Mouse (Mus musculus): ENCODE results near the gene 2210016L21Rik. TPM values are rescaled to one million over a fixed set of nuclear protein-coding genes. Genes with fewer than 3 reads are reported as not detected.

Gene 2210016L21Rik
- 23.5 and 26.1 TPM in 2 replicates for polyA plus RNA-seq (2012; rRNA removed)

DNA sequence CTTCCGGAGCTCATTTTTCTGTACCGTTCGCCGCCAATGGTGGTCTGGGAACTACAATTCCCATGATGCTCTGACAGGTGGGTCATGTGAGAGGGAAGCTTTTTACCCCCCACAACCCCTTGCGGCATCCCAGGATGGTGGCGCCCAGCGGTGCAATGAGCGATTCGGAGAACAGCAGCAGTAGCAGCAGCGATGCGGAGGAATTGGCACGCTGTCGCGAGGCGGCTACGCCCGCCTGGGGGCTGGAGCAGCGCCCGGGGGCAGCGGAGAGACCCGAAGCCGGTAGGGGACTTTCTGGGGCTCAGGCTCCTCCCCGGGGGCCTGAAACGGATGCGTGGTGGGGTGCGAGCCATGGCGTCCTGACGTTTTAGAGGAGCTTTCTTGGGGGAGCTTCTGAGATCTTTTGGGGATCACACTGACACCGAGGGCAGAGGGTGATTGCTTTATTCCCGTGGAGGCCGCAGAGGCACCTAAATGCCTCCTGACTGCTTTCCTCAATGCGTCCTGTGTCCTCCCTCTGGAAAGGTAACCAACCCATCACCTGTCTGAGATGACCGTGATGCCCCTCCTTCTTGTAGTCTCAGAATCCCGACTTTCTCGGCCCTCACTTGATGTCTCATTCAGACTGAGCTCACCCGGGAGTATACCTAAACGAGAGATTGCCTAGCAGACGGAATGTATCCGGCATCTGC, at the start of gene 2210016L21Rik:
2210016L21Rik (plus strand) TSS at position 85 of the 692 bp plus-strand sequence.
- Histone ChIP-seq H3K4me3 (ENCODE audit: insufficient read depth, low read depth, low read length) (peak within 1 kb of the TSS; percentile 73), H3K27me3 (replicated peaks; ENCODE audit: control insufficient read depth, insufficient read depth, low read length) (no peaks in the 10 kb centered on the region), H3K4me1 (ENCODE audit: control insufficient read depth, insufficient read depth, low read length) (peaks cover 5% of the 10 kb centered on the region; the same call in 1 of the 2 replicates), H3K27ac (ENCODE audit: insufficient read depth, low read depth, low read length) (peak within 1 kb of the TSS; percentile 21; the same call in 1 of the 2 replicates), H3K36me3 (ENCODE audit: control insufficient read depth, insufficient read depth, low read length) (no peaks in the 10 kb centered on the region; the same call in 1 of the 2 replicates)
- TF ChIP-seq POLR2A (IDR thresholded peaks at IDR 0.05; ENCODE audit: low read depth, low read length) (peak; percentile 68), CTCF (conservative IDR thresholded peaks at IDR 0.05; ENCODE audit: insufficient read depth, insufficient read length, low read depth, low read length) (0 out of 2 replicates have a peak, but pooled peaks have one; percentile 0)
- under 1% methylated on average over 39 of the region's 39 CpGs for WGBS
- DNase-seq: peak; percentile 92

DNA sequence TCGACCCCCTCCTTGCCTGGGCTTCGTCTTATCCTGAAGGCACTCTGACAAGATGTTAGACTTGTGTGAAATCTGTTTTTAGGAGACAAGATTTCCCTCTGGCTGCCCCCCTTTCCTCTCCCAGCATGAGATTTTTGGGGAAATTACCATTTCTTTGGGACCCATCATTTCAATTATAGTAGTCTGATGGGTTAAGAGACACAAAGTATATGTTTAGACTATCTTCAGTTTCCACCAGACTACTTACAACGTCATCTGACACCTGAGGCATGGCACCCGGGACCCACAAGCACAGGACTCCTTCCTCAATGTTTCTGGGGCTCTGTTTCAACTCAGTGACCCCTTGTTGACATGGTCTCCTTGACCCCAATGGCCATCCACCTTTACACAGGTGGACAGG, 46.4 kb upstream of the 2210016L21Rik start:
- Histone ChIP-seq H3K27me3 (replicated peaks; ENCODE audit: control insufficient read depth, insufficient read depth, low read length) (no peaks in the 10 kb centered on the region), H3K4me3 (ENCODE audit: insufficient read depth, low read depth, low read length) (no peak overlapping the region), H3K27ac (ENCODE audit: insufficient read depth, low read depth, low read length) (no peak overlapping the region), H3K36me3 (ENCODE audit: control insufficient read depth, insufficient read depth, low read length) (no peaks in the 10 kb centered on the region), H3K4me1 (ENCODE audit: control insufficient read depth, insufficient read depth, low read length) (no peaks in the 10 kb centered on the region)
- TF ChIP-seq POLR2A (IDR thresholded peaks at IDR 0.05; ENCODE audit: low read depth, low read length) (no peak), CTCF (conservative IDR thresholded peaks at IDR 0.05; ENCODE audit: insufficient read depth, insufficient read length, low read depth, low read length) (no peak)
- no peak for DNase-seq
- 91% methylated on average over 4 of the region's 4 CpGs for WGBS

DNA sequence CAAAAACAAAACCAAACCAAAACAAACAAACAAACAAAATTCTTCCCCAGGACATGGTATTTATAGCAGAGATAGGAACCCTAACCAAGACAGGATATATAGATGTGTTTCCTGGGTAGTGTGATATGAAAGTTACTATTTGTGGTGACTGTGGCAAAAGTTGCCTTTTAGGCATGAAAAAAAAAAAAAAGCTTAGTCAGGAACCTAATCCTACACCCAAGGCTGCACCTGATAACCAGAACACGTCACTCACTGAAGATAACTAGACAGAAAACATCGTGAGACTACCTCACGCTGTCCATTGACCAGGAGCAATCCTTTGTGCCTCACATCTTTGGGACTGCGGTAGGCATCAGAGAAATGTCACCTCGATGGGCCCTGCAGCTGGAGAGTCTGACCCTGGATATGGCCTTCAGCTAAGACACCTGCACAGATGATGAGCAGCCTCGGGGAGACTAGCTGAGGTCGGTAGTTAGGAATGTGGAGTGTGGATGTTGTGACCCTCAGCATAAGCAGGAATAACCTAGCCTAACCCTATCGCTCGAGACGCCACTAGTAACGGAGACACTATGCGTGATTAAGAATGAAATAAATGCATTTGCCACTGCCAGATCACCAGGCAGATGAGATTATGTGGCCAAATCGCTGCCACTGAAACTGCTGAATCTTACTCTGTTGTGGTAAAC, 45.1 kb upstream of the 2210016L21Rik start, which contains the start of gene Oasl2:
Oasl2 (plus strand) TSS at position 249 of the 686 bp plus-strand sequence.
- Histone ChIP-seq H3K4me3 (ENCODE audit: insufficient read depth, low read depth, low read length) (peak within 1 kb of the TSS; percentile 57), H3K27me3 (replicated peaks; ENCODE audit: control insufficient read depth, insufficient read depth, low read length) (no peaks in the 10 kb centered on the region), H3K27ac (ENCODE audit: insufficient read depth, low read depth, low read length) (peak within 1 kb of the TSS; percentile 75), H3K36me3 (ENCODE audit: control insufficient read depth, insufficient read depth, low read length) (no peaks in the 10 kb centered on the region), H3K4me1 (ENCODE audit: control insufficient read depth, insufficient read depth, low read length) (no peaks in the 10 kb centered on the region)
- no peak for DNase-seq
- 44% methylated on average over 13 of the region's 13 CpGs for WGBS
- TF ChIP-seq POLR2A (IDR thresholded peaks at IDR 0.05; ENCODE audit: low read depth, low read length) (no peak), CTCF (conservative IDR thresholded peaks at IDR 0.05; ENCODE audit: insufficient read depth, insufficient read length, low read depth, low read length) (no peak)

DNA sequence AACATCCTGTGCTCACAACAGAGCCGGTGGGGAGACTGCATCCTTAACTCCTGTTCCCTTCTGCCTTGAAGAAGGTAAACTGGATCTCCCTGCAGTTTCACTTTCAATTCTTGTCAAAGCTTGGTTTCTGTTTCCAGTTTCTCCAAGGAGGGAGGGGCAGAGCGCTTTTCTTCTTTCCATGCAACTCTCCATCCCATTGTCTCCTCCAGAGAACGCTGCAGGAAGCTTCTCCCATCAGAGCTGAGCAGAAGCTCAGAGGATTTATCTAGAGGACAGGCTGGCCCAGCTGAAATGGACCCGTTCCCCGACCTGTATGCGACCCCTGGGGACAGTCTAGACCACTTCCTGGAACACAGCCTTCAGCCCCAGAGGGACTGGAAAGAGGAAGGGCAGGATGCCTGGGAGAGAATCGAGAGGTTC, 44.6 kb upstream of the 2210016L21Rik start:
- 14% methylated on average over 7 of the region's 7 CpGs for WGBS
- Histone ChIP-seq H3K4me3 (ENCODE audit: insufficient read depth, low read depth, low read length) (peak overlapping the region; percentile 57), H3K27ac (ENCODE audit: insufficient read depth, low read depth, low read length) (peak overlapping the region; percentile 75), H3K27me3 (replicated peaks; ENCODE audit: control insufficient read depth, insufficient read depth, low read length) (no peaks in the 10 kb centered on the region), H3K36me3 (ENCODE audit: control insufficient read depth, insufficient read depth, low read length) (no peaks in the 10 kb centered on the region), H3K4me1 (ENCODE audit: control insufficient read depth, insufficient read depth, low read length) (no peaks in the 10 kb centered on the region)
- TF ChIP-seq POLR2A (IDR thresholded peaks at IDR 0.05; ENCODE audit: low read depth, low read length): no peak
- DNase-seq: peak; percentile 75

DNA sequence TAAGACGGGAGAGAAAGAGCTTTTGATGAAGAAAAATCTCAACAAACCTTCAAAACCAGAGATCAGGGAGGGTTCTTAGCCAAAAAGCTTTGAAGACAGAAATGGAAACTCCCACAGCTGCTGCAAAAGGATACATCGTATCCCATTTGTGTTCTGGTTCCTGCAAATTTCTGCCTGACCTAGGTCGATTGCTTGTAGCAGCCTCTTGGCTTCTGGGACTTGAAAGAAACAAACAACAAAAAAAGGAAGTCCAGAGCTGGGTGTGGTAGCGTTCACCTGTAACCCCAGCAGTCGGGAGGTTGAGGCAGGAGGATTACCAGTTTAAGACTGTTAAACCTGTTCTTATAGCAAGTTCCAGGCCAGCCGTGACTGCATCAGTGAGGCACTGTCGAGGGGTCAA, 43.1 kb upstream of the 2210016L21Rik start:
- H3K27ac ChIP-seq (ENCODE audit: insufficient read depth, low read depth, low read length): 0 out of 2 replicates have a peak overlapping the region, but pooled peaks have one; percentile 28
- H3K4me3 ChIP-seq (ENCODE audit: insufficient read depth, low read depth, low read length): peak overlapping the region; percentile 33; the same call in 1 of the 2 replicates
- H3K27me3 ChIP-seq (replicated peaks; ENCODE audit: control insufficient read depth, insufficient read depth, low read length): no peaks in the 10 kb centered on the region
- H3K4me1 ChIP-seq (ENCODE audit: control insufficient read depth, insufficient read depth, low read length): no peaks in the 10 kb centered on the region
- TF ChIP-seq POLR2A (IDR thresholded peaks at IDR 0.05; ENCODE audit: low read depth, low read length) (no peak), CTCF (conservative IDR thresholded peaks at IDR 0.05; ENCODE audit: insufficient read depth, insufficient read length, low read depth, low read length) (no peak)
- no peaks in the 10 kb centered on the region for H3K36me3 ChIP-seq (ENCODE audit: control insufficient read depth, insufficient read depth, low read length)
- 62% methylated on average over 7 of the region's 7 CpGs for WGBS
- DNase-seq: no peak

DNA sequence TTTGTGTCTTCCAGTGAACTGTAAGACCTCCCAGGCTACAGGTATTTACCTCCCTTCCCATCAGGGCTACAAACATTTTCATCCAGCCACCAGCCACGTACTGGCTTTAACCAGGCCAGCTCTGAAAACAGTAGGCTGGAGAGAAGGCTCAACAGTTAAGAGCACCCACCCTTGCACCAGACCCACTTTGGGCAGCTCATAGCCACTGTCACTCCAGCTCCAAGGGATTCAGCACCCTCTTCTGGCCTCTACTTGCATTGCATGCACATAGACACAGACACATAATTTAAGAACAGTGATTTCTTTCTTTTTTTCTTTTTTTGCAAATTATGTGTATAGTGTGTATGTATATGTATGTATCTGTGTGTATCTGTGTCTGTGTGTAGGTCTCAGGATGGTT, 39.5 kb upstream of the 2210016L21Rik start:
- Histone ChIP-seq H3K36me3 (ENCODE audit: control insufficient read depth, insufficient read depth, low read length) (no peaks in the 10 kb centered on the region), H3K27ac (ENCODE audit: insufficient read depth, low read depth, low read length) (no peak overlapping the region), H3K4me3 (ENCODE audit: insufficient read depth, low read depth, low read length) (no peak overlapping the region), H3K4me1 (ENCODE audit: control insufficient read depth, insufficient read depth, low read length) (no peaks in the 10 kb centered on the region), H3K27me3 (replicated peaks; ENCODE audit: control insufficient read depth, insufficient read depth, low read length) (no peaks in the 10 kb centered on the region)
- DNase-seq: peak; percentile 61
- TF ChIP-seq CTCF (conservative IDR thresholded peaks at IDR 0.05; ENCODE audit: insufficient read depth, insufficient read length, low read depth, low read length) (peak; percentile 80), POLR2A (IDR thresholded peaks at IDR 0.05; ENCODE audit: low read depth, low read length) (no peak)
- 51% methylated on average over 1 of the region's 1 CpGs for WGBS

All from kidney, adult 2 months (tissue).